Mouse (Mus musculus): ENCODE results near the gene Foxn4. TPM values are rescaled to one million over a fixed set of nuclear protein-coding genes. Genes with fewer than 3 reads are reported as not detected.

Gene Foxn4
- total RNA-seq, 2 experiments from 2014 or later = not detected

Other genes with a start within 250 kb of the Foxn4 start
- 10 to 100 TPM; 10.8 to 14.8 TPM for gene Usp30, start 208.3 kb downstream of the Foxn4 start, total RNA-seq (2021)
- under 1 TPM in 1 of 2 experiments, not detected in 1; 0.19 TPM for gene Svop, start 182.2 kb downstream of the Foxn4 start, total RNA-seq (2021)
- gene Alkbh2, start 145.6 kb downstream of the Foxn4 start, total RNA-seq (2021) = 1 to 10 TPM; 2.0 to 2.3 TPM
- gene Ung, start 143.4 kb downstream of the Foxn4 start, total RNA-seq (2021) = 10 to 100 TPM; 24.1 to 26.9 TPM
- gene Acacb, start 127.3 kb downstream of the Foxn4 start, total RNA-seq (2021) = 100 to 1,000 TPM; 184 to 195 TPM
- gene Myo1h, start 15.4 kb upstream of the Foxn4 start, total RNA-seq (2021) = under 1 TPM; 0.12 to 0.29 TPM
- gene Kctd10, start 106.7 kb upstream of the Foxn4 start, total RNA-seq (2021) = 10 to 100 TPM; 61.2 to 63.1 TPM
- gene Ube3b, start 106.8 kb upstream of the Foxn4 start, total RNA-seq (2021) = 10 to 100 TPM; 67.5 to 67.7 TPM
- 10 to 100 TPM; 11.0 to 11.3 TPM for gene Mmab, start 170.3 kb upstream of the Foxn4 start, total RNA-seq (2021)
- 10 to 100 TPM in 1 of 2 experiments, 1 to 10 TPM in 1; 9.9 to 11.7 TPM for gene Mvk, start 170.5 kb upstream of the Foxn4 start, total RNA-seq (2021)